Mouse (Mus musculus) neural tube, embryonic 15.5 days (tissue): ENCODE measurements around the gene L3mbtl2. TPM values are rescaled to one million over a fixed set of nuclear protein-coding genes. Genes with fewer than 3 reads are reported as not detected.
"Not testable (repeated sequence)": the region's sequence is repeated elsewhere in the genome, so short reads cannot be mapped to it uniquely, and the experiment has no call there.

ENCODE experiments used
- ATAC-seq: fragments of 200-750 bp; cut with Nextera tagmentation; 2 replicates; pipeline ENCODE4 v1.8.0; 2017; ENCODE audit warnings: mild to moderate bottlenecking, moderate TSS enrichment, moderate library complexity; ENCODE audit not compliant: low FRiP score
- H3K27ac ChIP-seq: fragments of 300-500 bp; sonication (generic); replicated peaks from 2 replicates; pipeline ENCODE4 v1.5.1; 2015; ENCODE audit warnings: mild to moderate bottlenecking, inconsistent platforms
- H3K27me3 ChIP-seq: fragments of 300-500 bp; sonication (generic); replicated peaks from 2 replicates; pipeline ENCODE4 v1.6.1; 2015; ENCODE audit warnings: inconsistent platforms
- H3K36me3 ChIP-seq: fragments of 300-500 bp; sonication (generic); 2 replicates; pipeline ENCODE4 v1.6.1; 2015; ENCODE audit warnings: inconsistent platforms
- H3K4me1 ChIP-seq: fragments of 300-500 bp; sonication (generic); 2 replicates; pipeline ENCODE4 v1.6.1; 2015; ENCODE audit warnings: inconsistent platforms
- H3K4me2 ChIP-seq: fragments of 300-500 bp; sonication (generic); 2 replicates; pipeline ENCODE4 v1.6.1; 2015; ENCODE audit warnings: inconsistent platforms, mild to moderate bottlenecking, moderate library complexity
- H3K4me3 ChIP-seq: fragments of 300-500 bp; sonication (generic); replicated peaks from 2 replicates; pipeline ENCODE4 v1.5.1; 2015; ENCODE audit warnings: mild to moderate bottlenecking, inconsistent platforms
- H3K9ac ChIP-seq: fragments of 300-500 bp; sonication (generic); replicated peaks from 2 replicates; pipeline ENCODE4 v1.6.1; 2015; ENCODE audit warnings: mild to moderate bottlenecking, inconsistent platforms
- H3K9me3 ChIP-seq: fragments of 300-500 bp; sonication (generic); replicated peaks from 2 replicates; pipeline ENCODE4 v1.6.1; 2016; ENCODE audit warnings: inconsistent platforms
- WGBS: fragments of 180-500 bp; shearing (Covaris S2); methylation state at CpG from one replicate; pipeline ENCODE4 v1.1.7; 2015; ENCODE audit warnings: mixed read lengths; 5-methylcytosine and 5-hydroxymethylcytosine counted together
- polyA plus RNA-seq: library from polyadenylated mRNA; unstranded; fragments of >200 nt; fragmentation: Nextera tagmentation; extraction: Ambion mirVana; gene quantifications from 2 replicates; pipeline ENCODE4 v1.2.1, GENCODE M21; 2015

The L3mbtl2 gene
- polyA plus RNA-seq, 1 experiment from 2014 or later, result 28.0 TPM

GRCm38 (mm10) chr15:81693967-81694881, 30.5 kb downstream of the L3mbtl2 start:
- Histone ChIP-seq H3K36me3 (peaks cover 2% of the 10 kb centered on the region; the same call in 1 of the 2 replicates), H3K27me3 (peaks cover 36% of the 10 kb centered on the region), H3K9ac (peak overlapping the region; percentile 73), H3K27ac (peak overlapping the region; percentile 33), H3K4me1 (peaks cover 26% of the 10 kb centered on the region), H3K4me3 (peak overlapping the region; percentile 55), H3K4me2 (peak overlapping the region; percentile 95), H3K9me3 (no peaks in the 10 kb centered on the region)
- WGBS, result under 1% methylated on average over 66 of the region's 107 CpGs
- ATAC-seq, result peak; percentile 81

GRCm38 (mm10) chr15:81694891-81695290, 31.2 kb downstream of the L3mbtl2 start:
- H3K9me3 ChIP-seq, result no peaks in the 10 kb centered on the region
- ATAC-seq, result no peak
- 31% methylated on average over 19 of the region's 19 CpGs for WGBS
- peak overlapping the region; percentile 55 for H3K4me3 ChIP-seq
- peaks cover 26% of the 10 kb centered on the region for H3K4me1 ChIP-seq
- H3K27me3 ChIP-seq, result peaks cover 36% of the 10 kb centered on the region
- peak overlapping the region; percentile 73 for H3K9ac ChIP-seq
- no peak overlapping the region for H3K27ac ChIP-seq
- peak overlapping the region; percentile 95 for H3K4me2 ChIP-seq
- peaks cover 2% of the 10 kb centered on the region; the same call in 1 of the 2 replicates for H3K36me3 ChIP-seq

DNA sequence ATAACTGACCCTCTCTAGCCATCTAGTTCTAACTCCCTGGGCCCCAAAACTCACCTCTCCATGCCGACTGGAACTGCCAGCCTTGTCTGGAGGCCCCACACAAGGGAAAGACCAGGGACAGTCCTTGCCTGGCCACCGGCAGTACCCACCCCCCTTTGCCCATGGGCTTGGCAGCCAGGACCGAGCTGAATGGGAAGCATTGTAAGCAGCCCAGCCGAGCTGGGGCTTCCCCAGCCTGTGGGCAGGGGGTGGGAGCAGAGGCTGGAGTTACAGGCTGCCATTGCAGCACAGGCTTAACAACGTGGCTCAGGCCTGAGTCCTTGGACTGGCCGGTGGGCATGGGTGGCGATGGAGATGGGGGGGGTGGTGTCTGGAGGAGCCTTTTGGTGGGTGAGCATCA, 33.5 kb downstream of the L3mbtl2 start, which contains the start of gene Chadl:
Gene Chadl (minus strand): TSS at position 113 of the 400 bp plus-strand sequence.
- H3K4me2 ChIP-seq, result peak within 1 kb of the TSS; percentile 4
- WGBS, result 53% methylated on average over 7 of the region's 7 CpGs
- peak; percentile 43; the same call in 1 of the 2 replicates for ATAC-seq
- no peaks in the 10 kb centered on the region for H3K9me3 ChIP-seq
- no peak within 1 kb of the TSS for H3K27ac ChIP-seq
- H3K9ac ChIP-seq, result no peak within 1 kb of the TSS
- peaks cover 28% of the 10 kb centered on the region for H3K27me3 ChIP-seq
- H3K4me1 ChIP-seq, result peaks cover 26% of the 10 kb centered on the region
- no peak within 1 kb of the TSS for H3K4me3 ChIP-seq
- H3K36me3 ChIP-seq, result no peaks in the 10 kb centered on the region

DNA sequence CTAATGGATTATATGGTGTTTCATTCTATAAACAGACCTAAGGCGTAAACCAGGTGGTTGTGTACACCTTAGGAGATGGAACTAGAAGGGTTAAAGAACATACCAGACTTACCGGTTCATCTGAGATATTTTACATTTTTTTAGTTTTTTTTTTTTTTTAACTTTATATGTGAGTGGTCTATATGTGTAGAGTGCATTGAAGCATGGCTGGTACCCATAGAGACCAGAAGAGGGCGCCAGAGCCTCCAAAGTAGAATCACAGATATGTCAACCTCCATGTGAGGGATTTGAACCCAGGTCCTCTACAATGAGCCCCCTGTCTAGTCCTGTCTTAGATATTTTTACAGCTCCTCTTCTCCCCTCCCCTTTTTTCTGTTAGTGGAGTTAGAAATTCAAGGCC, 34.2 kb downstream of the L3mbtl2 start:
- peaks cover 23% of the 10 kb centered on the region for H3K4me1 ChIP-seq

GRCm38 (mm10) chr15:81698532-81698931, 34.8 kb downstream of the L3mbtl2 start:
- ATAC-seq, result no peak
- no peak overlapping the region for H3K4me3 ChIP-seq
- H3K4me1 ChIP-seq, result peaks cover 16% of the 10 kb centered on the region
- H3K27me3 ChIP-seq, result peaks cover 16% of the 10 kb centered on the region; the same call in 1 of the 2 replicates
- H3K9me3 ChIP-seq, result no peaks in the 10 kb centered on the region
- peaks cover 3% of the 10 kb centered on the region; the same call in 1 of the 2 replicates for H3K36me3 ChIP-seq
- H3K27ac ChIP-seq, result no peak overlapping the region
- H3K4me2 ChIP-seq, result no peak overlapping the region
- H3K9ac ChIP-seq, result no peak overlapping the region
- WGBS, result 64% methylated on average over 2 of the region's 2 CpGs

More for the DNA sequence above, 34.2 kb downstream of the L3mbtl2 start:
- Histone ChIP-seq H3K4me2 (no peak overlapping the region), H3K9me3 (no peaks in the 10 kb centered on the region), H3K27ac (no peak overlapping the region), H3K36me3 (no peaks in the 10 kb centered on the region), H3K4me3 (no peak overlapping the region), H3K27me3 (peaks cover 21% of the 10 kb centered on the region), H3K9ac (no peak overlapping the region)
- no peak for ATAC-seq
- WGBS, result 56% methylated on average over 3 of the region's 3 CpGs

GRCm38 (mm10) chr15:81700161-81700560, 36.5 kb downstream of the L3mbtl2 start:
- Histone ChIP-seq H3K36me3 (peaks cover 18% of the 10 kb centered on the region), H3K27me3 (peaks cover 10% of the 10 kb centered on the region; the same call in 1 of the 2 replicates), H3K27ac (no peak overlapping the region), H3K4me3 (no peak overlapping the region), H3K9ac (no peak overlapping the region), H3K4me2 (no peak overlapping the region), H3K9me3 (no peaks in the 10 kb centered on the region), H3K4me1 (peaks cover under 1% of the 10 kb centered on the region; the same call in 1 of the 2 replicates)
- no peak for ATAC-seq
- 69% methylated on average over 2 of the region's 2 CpGs for WGBS

GRCm38 (mm10) chr15:81700601-81701000, 36.9 kb downstream of the L3mbtl2 start:
- Histone ChIP-seq H3K4me1 (no peaks in the 10 kb centered on the region), H3K9ac (no peak overlapping the region), H3K4me3 (no peak overlapping the region), H3K27me3 (peaks cover 8% of the 10 kb centered on the region; the same call in 1 of the 2 replicates), H3K9me3 (no peaks in the 10 kb centered on the region), H3K36me3 (peaks cover 23% of the 10 kb centered on the region), H3K27ac (no peak overlapping the region), H3K4me2 (no peak overlapping the region)
- no peak for ATAC-seq
- 83% methylated on average over 8 of the region's 8 CpGs for WGBS

DNA sequence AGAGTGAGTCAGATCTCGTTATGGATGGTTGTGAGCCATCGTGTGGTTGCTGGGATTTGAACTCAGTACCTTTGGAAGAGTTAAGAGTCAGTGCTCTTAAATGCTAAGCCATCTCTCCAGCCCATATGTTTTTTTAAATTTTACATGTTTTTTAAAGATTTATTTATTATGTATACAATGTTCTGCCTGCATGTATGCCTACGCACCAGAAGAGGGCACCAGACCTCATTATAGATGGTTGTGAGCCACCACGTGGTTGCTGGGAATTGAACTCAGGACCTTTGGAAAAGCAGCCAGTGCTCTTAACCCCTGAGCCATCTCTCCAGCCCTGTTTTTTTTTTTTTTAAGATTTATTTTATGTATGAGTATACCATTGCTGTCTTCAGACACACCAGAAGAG, 37.7 kb downstream of the L3mbtl2 start:
- H3K27me3 ChIP-seq, H3K9ac ChIP-seq, H3K4me2 ChIP-seq, H3K27ac ChIP-seq, H3K4me1 ChIP-seq, H3K4me3 ChIP-seq, ATAC-seq, H3K9me3 ChIP-seq: not testable (repeated sequence)
- H3K36me3 ChIP-seq, result peaks cover 30% of the 10 kb centered on the region
- WGBS, result 77% methylated on average over 4 of the region's 4 CpGs

DNA sequence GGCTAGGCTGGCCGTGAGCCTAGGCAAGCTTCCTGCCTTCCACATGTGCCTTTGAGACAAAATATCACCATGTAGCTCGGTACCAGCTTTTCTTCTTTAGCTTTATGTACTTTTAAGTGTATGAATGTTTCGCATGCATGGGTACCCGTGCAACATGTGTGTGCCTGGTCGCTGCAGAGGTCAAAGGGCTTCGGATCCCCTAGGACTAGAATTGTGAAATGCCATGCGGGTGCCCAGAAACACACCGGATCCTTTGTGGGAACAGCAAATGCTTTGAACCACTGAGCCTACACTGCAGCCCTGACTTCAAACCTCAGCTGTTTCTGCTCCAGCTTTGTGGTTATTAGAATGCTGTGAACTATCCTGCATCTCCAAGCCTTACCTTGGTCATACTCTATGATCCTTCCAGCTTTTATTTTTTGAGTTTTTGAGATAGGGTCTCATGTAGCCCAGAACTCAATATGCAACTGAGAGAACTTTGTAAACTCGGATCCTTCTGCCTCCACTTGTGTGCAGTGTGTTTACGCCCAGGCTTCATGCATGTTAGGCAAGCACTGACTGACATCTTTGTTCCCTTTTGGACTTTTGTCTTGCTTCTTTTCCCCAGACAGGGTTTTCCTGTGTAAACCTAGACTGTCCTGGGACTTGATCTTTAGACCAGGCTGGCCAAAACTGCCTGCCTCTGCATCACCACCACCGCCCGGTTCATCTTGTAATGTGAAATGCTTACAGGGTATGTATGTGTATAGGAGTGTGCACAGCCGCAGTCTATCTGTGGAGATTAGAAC, 38.8 kb downstream of the L3mbtl2 start:
- H3K4me3 ChIP-seq, result no peak overlapping the region
- no peak for ATAC-seq

DNA sequence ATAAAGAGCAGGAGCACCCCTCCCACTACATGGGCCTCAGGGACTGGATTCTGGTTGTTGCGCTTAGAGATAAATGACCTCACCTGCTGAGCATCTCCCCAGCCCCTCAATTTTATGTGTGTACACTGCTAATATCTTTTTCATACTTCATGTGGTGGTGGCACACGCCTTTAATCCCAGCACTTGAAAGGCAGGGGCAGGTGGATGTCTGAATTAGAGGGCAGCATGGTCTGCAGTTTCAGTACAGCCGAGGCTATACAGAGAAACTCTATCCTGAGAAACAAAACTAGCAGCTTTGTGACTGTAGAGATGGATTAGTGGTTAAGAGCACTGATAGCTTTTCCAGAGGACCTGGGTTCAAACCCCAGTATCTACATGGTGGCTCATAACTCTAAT, 39.4 kb downstream of the L3mbtl2 start:
- Histone ChIP-seq H3K4me3 (no peak overlapping the region), H3K4me2 (no peak overlapping the region), H3K9me3 (no peaks in the 10 kb centered on the region), H3K9ac (no peak overlapping the region), H3K4me1 (no peaks in the 10 kb centered on the region), H3K36me3 (peaks cover 43% of the 10 kb centered on the region), H3K27me3 (no peaks in the 10 kb centered on the region), H3K27ac (no peak overlapping the region)
- 82% methylated on average over 3 of the region's 3 CpGs for WGBS
- no peak for ATAC-seq

More for the DNA sequence above, 38.8 kb downstream of the L3mbtl2 start:
- Histone ChIP-seq H3K9me3 (no peaks in the 10 kb centered on the region), H3K4me2 (no peak overlapping the region), H3K9ac (no peak overlapping the region), H3K4me1 (no peaks in the 10 kb centered on the region), H3K27ac (no peak overlapping the region), H3K27me3 (no peaks in the 10 kb centered on the region), H3K36me3 (peaks cover 37% of the 10 kb centered on the region)
- whole genome bisulfite sequencing, result 87% methylated on average over 13 of the region's 13 CpGs

DNA sequence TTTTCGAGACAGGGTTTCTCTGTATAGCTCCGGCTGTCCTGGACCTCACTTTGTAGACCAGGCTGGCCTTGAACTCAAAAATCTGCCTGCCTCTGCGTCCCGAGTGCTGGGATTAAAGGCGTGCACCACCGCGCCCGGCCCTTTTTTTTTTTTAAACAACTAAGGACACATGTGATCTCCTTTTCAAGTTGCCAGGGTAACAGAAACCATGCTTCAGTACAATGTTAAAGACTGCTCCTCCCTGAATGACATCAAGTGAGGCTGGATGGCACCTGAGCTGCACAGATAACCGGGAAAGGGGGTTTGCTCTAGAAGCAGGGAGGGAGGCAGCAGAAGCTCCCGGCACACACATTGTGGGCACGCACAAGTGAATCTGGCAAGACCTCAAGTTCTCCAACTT, 45.3 kb downstream of the L3mbtl2 start:
- H3K4me3 ChIP-seq, result no peak overlapping the region
- no peak overlapping the region for H3K4me2 ChIP-seq
- no peak overlapping the region for H3K27ac ChIP-seq
- H3K9me3 ChIP-seq, result no peaks in the 10 kb centered on the region
- WGBS, result 91% methylated on average over 11 of the region's 11 CpGs
- H3K27me3 ChIP-seq, result no peaks in the 10 kb centered on the region
- H3K36me3 ChIP-seq, result peaks cover 89% of the 10 kb centered on the region
- H3K9ac ChIP-seq, result no peak overlapping the region
- no peaks in the 10 kb centered on the region for H3K4me1 ChIP-seq
- ATAC-seq, result no peak
